Mouse (Mus musculus): ENCODE results near the gene Kat8. TPM values are rescaled to one million over a fixed set of nuclear protein-coding genes. Genes with fewer than 3 reads are reported as not detected.

Gene Kat8
- total RNA-seq, 1 experiment, result 35.1 TPM

DNA sequence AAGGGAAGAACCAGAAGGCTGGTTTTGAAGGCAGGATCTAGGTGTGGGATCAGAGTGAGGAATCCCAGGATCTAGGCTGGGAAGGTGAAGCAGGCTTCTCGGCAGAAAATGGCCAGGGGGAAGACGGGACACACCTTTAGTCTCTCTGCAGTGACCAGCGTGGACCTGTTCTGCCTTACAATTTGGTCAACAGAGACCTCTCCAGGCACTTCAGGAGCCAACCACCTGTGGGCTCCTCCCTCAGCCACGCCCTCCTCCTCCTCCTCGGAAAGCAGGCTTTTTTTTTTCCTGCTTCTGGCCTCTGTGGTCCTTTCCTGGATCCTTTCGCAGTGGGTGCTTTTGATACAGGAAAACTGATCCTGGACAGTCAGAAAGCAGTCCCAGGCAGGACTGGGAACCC, 17.6 kb downstream of the Kat8 start, which contains the start of gene Prss8:
Gene Prss8, minus strand, starts transcription at position 182 of the 400 bp plus-strand sequence.
- Histone ChIP-seq H3K27ac (ENCODE audit: insufficient read depth, low read depth, low read length, poor library complexity, severe bottlenecking) (peak within 1 kb of the TSS; percentile 14; the same call in 1 of the 2 replicates), H3K4me1 (ENCODE audit: control insufficient read depth in 2 of 2, insufficient read depth in 2 of 2, low read length in 2 of 2, poor library complexity in 1 of 2) (peaks cover 15 to 52% of the 10 kb centered on the region in 2 experiments; a peak in 3 of 4 replicates)
- DNase-seq (ENCODE audit: low read depth, low spot score), result no peak

DNA sequence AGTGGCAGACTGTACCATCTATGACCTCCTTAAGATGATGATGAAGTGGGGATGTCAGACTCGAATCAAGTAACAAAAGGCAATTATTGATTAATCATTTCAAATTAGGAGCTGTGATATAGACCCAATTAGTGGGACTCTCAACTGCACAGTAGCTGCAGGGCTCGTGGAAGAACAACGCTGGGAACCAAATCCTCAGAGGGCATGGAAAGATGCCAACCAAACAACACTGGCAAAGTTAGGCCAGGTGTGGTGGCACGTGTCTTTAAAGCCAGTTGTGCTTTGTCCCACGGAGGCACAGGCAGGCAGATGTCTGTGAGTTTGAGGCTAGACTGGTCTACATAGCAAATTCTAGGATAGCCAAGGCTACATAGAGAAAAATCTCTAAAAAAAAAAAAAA, 18.3 kb downstream of the Kat8 start:
- in situ Hi-C loops (cut with MboI; ENCODE audit: low sequenced_read_pairs in 2 of 2, unreplicated experiment in 2 of 2), result no loop called here

More for the DNA sequence above, 17.6 kb downstream of the Kat8 start, which contains the start of gene Prss8:
- Histone ChIP-seq H3K4me3 (ENCODE audit: insufficient read depth in 1 of 2, low read depth in 1 of 2, low read length in 2 of 2, poor library complexity in 1 of 2, severe bottlenecking in 1 of 2) (peak within 1 kb of the TSS; percentile 60), H3K36me3 (ENCODE audit: control insufficient read depth, insufficient read depth, low read length, poor library complexity, severe bottlenecking) (peaks cover 25% of the 10 kb centered on the region; the same call in 1 of the 2 replicates), H3K9ac (ENCODE audit: insufficient read depth, low read depth, low read length, poor library complexity, severe bottlenecking) (peak within 1 kb of the TSS; percentile 68), H3K9me3 (ENCODE audit: control insufficient read depth, insufficient read depth, low read depth, low read length) (no peaks in the 10 kb centered on the region)
- TF ChIP-seq MAFK (IDR thresholded peaks at IDR 0.05; ENCODE audit: insufficient read depth, low read depth, low read length) (no peak), ZNF384 (IDR thresholded peaks at IDR 0.05; ENCODE audit: low read depth, low read length) (peak; percentile 55; the same call in 1 of the 2 replicates), HCFC1 (IDR thresholded peaks at IDR 0.05; ENCODE audit: borderline replicate concordance, insufficient read depth, low read length) (no peak)
- in situ Hi-C loops (cut with MboI; ENCODE audit: low sequenced_read_pairs in 2 of 2, unreplicated experiment in 2 of 2), result no loop called here

DNA sequence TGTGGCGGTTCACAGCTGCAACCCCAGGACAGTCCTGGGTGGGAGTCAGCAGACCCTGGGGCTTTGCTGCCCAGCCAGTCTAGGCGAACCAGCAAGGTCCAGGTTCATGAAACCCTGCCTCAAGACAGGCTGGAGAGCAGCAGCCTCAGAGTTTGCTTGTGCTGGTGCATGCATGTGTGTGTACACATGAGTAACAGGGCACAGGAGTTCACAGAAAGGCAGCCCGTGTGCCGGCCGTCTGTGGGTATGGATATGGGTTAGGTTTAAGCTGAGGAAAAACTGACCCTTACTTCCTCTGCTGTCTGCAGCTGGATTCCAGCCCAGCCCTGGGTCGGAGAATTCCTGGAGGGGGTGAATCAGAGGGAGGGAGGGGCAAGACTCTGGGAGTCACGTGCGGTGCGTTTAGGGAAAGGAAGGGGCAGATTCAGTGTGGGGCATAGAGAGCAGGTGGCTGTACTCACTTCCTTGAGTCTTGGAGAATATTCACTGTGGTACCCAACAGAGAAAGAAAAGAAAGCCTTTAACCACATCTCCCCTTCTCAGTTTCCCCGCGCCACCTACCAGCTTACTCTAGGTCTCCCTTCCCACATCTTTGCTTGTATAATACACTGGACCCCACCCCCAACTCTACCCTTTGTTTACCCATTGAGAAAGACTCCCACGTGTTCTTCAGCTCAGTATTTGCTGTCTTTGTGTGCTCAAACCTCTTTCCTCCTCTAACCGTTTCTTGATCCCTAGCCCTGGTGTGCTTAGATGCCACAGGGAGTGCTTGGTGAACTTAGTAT, 19.2 kb downstream of the Kat8 start:
- Histone ChIP-seq H3K9me3 (ENCODE audit: control insufficient read depth, insufficient read depth, low read depth, low read length) (no peaks in the 10 kb centered on the region), H3K9ac (ENCODE audit: insufficient read depth, low read depth, low read length, poor library complexity, severe bottlenecking) (peak overlapping the region; percentile 57), H3K36me3 (ENCODE audit: control insufficient read depth, insufficient read depth, low read length, poor library complexity, severe bottlenecking) (peaks cover 11% of the 10 kb centered on the region; the same call in 1 of the 2 replicates), H3K4me1 (ENCODE audit: control insufficient read depth in 2 of 2, insufficient read depth in 2 of 2, low read length in 2 of 2, poor library complexity in 1 of 2) (peaks cover 15 to 45% of the 10 kb centered on the region in 2 experiments; a peak in 3 of 4 replicates), H3K4me3 (ENCODE audit: insufficient read depth in 1 of 2, low read depth in 1 of 2, low read length in 2 of 2, poor library complexity in 1 of 2, severe bottlenecking in 1 of 2) (peak overlapping the region in 1 of 2 experiments; percentile 30; a peak in 1 of 4 replicates), H3K27ac (ENCODE audit: insufficient read depth, low read depth, low read length, poor library complexity, severe bottlenecking) (peak overlapping the region; percentile 93)
- in situ Hi-C loops (cut with MboI; ENCODE audit: low sequenced_read_pairs in 2 of 2, unreplicated experiment in 2 of 2), result no loop called here
- DNase-seq (ENCODE audit: low read depth, low spot score), result no peak
- TF ChIP-seq ZNF384 (IDR thresholded peaks at IDR 0.05; ENCODE audit: low read depth, low read length) (no peak), CHD2 (IDR thresholded peaks at IDR 0.05; ENCODE audit: low read depth, low read length) (no peak), ZC3H11A (IDR thresholded peaks at IDR 0.05; ENCODE audit: borderline replicate concordance, low read depth, low read length) (no peak), HCFC1 (IDR thresholded peaks at IDR 0.05; ENCODE audit: borderline replicate concordance, insufficient read depth, low read length) (no peak), MAFK (IDR thresholded peaks at IDR 0.05; ENCODE audit: insufficient read depth, low read depth, low read length) (no peak)

More for the DNA sequence above, 18.3 kb downstream of the Kat8 start:
- Histone ChIP-seq H3K9me3 (ENCODE audit: control insufficient read depth, insufficient read depth, low read depth, low read length) (no peaks in the 10 kb centered on the region), H3K36me3 (ENCODE audit: control insufficient read depth, insufficient read depth, low read length, poor library complexity, severe bottlenecking) (peaks cover 19% of the 10 kb centered on the region; the same call in 1 of the 2 replicates), H3K9ac (ENCODE audit: insufficient read depth, low read depth, low read length, poor library complexity, severe bottlenecking) (no peak overlapping the region), H3K4me1 (ENCODE audit: control insufficient read depth in 2 of 2, insufficient read depth in 2 of 2, low read length in 2 of 2, poor library complexity in 1 of 2) (peaks cover 15 to 50% of the 10 kb centered on the region in 2 experiments; a peak in 3 of 4 replicates), H3K27ac (ENCODE audit: insufficient read depth, low read depth, low read length, poor library complexity, severe bottlenecking) (no peak overlapping the region), H3K4me3 (ENCODE audit: insufficient read depth in 1 of 2, low read depth in 1 of 2, low read length in 2 of 2, poor library complexity in 1 of 2, severe bottlenecking in 1 of 2) (no peak overlapping the region)
- TF ChIP-seq CHD2 (IDR thresholded peaks at IDR 0.05; ENCODE audit: low read depth, low read length), result no peak
- TF ChIP-seq HCFC1 (IDR thresholded peaks at IDR 0.05; ENCODE audit: borderline replicate concordance, insufficient read depth, low read length), result no peak
- TF ChIP-seq ZNF384 (IDR thresholded peaks at IDR 0.05; ENCODE audit: low read depth, low read length), result no peak
- TF ChIP-seq MAFK (IDR thresholded peaks at IDR 0.05; ENCODE audit: insufficient read depth, low read depth, low read length), result no peak
- TF ChIP-seq ZC3H11A (IDR thresholded peaks at IDR 0.05; ENCODE audit: borderline replicate concordance, low read depth, low read length), result no peak
- no peak for DNase-seq (ENCODE audit: low read depth, low spot score)

DNA sequence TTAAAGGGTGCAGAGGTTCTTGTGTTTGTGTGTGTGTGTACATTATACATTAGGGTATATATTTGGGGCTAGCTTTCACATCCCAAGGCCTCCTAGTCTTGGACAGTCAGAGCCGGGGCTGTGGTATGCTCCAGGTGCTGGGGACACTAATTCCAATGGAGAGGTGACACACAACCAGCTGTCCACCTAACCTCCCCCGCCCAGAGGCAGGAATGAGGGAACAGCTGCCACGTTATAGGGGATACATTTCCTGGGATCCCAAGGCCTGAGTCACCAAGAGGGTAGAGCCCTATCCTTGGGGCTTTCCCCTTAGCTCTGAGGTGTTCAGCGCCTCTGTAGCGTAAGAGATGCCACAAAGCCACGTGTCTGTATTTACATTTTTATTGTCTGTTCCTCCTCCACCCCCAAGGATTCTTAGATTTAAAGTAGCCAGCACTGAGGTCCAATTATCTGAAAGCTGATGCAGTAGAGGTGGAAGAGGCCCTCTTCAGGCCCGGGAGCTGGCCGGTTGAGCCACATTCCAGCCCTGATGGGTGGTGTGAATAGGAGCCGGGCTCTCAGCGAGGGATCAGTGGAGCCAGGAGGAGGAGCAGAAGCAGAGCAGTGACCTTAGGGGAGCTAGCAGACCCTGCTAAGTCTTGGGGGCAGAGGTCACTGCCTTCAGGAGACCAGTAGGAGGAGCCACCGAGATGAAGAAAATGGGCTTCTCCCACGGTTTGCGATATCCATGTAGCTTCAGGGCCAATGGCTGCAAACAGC, 20.1 kb downstream of the Kat8 start:
- DNase-seq (ENCODE audit: low read depth, low spot score), result no peak
- Histone ChIP-seq H3K27ac (ENCODE audit: insufficient read depth, low read depth, low read length, poor library complexity, severe bottlenecking) (peak overlapping the region; percentile 93), H3K9ac (ENCODE audit: insufficient read depth, low read depth, low read length, poor library complexity, severe bottlenecking) (peak overlapping the region; percentile 52), H3K9me3 (ENCODE audit: control insufficient read depth, insufficient read depth, low read depth, low read length) (no peaks in the 10 kb centered on the region), H3K4me3 (ENCODE audit: insufficient read depth in 1 of 2, low read depth in 1 of 2, low read length in 2 of 2, poor library complexity in 1 of 2, severe bottlenecking in 1 of 2) (peak overlapping the region; percentile 15 to 34; a peak in 2 of 4 replicates), H3K4me1 (ENCODE audit: control insufficient read depth in 2 of 2, insufficient read depth in 2 of 2, low read length in 2 of 2, poor library complexity in 1 of 2) (peaks cover 15 to 42% of the 10 kb centered on the region in 2 experiments; a peak in 3 of 4 replicates), H3K36me3 (ENCODE audit: control insufficient read depth, insufficient read depth, low read length, poor library complexity, severe bottlenecking) (peaks cover 6% of the 10 kb centered on the region; the same call in 1 of the 2 replicates)
- in situ Hi-C loops (cut with MboI; ENCODE audit: low sequenced_read_pairs in 2 of 2, unreplicated experiment in 2 of 2), result no loop called here
- TF ChIP-seq ZNF384 (IDR thresholded peaks at IDR 0.05; ENCODE audit: low read depth, low read length) (no peak), CHD2 (IDR thresholded peaks at IDR 0.05; ENCODE audit: low read depth, low read length) (no peak), HCFC1 (IDR thresholded peaks at IDR 0.05; ENCODE audit: borderline replicate concordance, insufficient read depth, low read length) (no peak; the same call in 1 of the 2 replicates), MAFK (IDR thresholded peaks at IDR 0.05; ENCODE audit: insufficient read depth, low read depth, low read length) (no peak)
